Mouse (Mus musculus) embryonic stem cell, embryonic (primary cell): ENCODE results near the gene Hsf2bp.

Source experiments
- CTCF ChIA-PET, 4 experiments: fragments of 300-600 bp in 2 of 4; fragments of 350-600 bp in 2 of 4; sonication (Branson Sonifier 250); formaldehyde crosslinking; loops; one replicate each; lab custom pipeline; 2022; ENCODE audit warnings: inconsistent platforms in 2 of 4; lab: Charles Lee
- POLR2A ChIA-PET, 4 experiments: fragments of 300-600 bp in 2 of 4; fragments of 350-600 bp in 2 of 4; sonication (Branson Sonifier 250); formaldehyde crosslinking; loops; one replicate each; lab custom pipeline; 2022; ENCODE audit warnings: antibody characterized with exemption in 4 of 4, inconsistent platforms in 1 of 4; lab: Charles Lee

Gene Hsf2bp

GRCm38 (mm10) chr17:32035609-32036508 is at the start of gene Hsf2bp, which contains the start of gene Rrp1b:
Hsf2bp (minus strand) TSS chr17:32036349.
Rrp1b (plus strand) TSS chr17:32036100.
- ChIA-PET POLR2A (interaction anchor here in 3 of 4 experiments (0.6 to 13.5 kb wide), 34 partner anchors 8 to 615 kb away, joined by 3 to 272 read pairs (median 4); partner anchors contain the start of genes Cbs (in 1 of the 3), Notch3 (in 1 of the 3) and Pknox1 (in 1 of the 3)), CTCF (interaction anchor here in 1 of 4 experiments (0.6 to 1.6 kb wide), 2 partner anchors 762 to 781 kb away, joined by 3 read pairs; no protein-coding TSS in a partner anchor)

GRCm38 (mm10) chr17:32083351-32083750 is 47.2 kb upstream of the Hsf2bp start:
- ChIA-PET POLR2A (no interaction called here), CTCF (no interaction called here)

- ChIA-PET CTCF (interaction anchor here in 3 of 4 experiments (0.6 to 1.6 kb wide), 6 partner anchors 7 to 184 kb away, joined by 3 to 5 read pairs (median 4); no protein-coding TSS in a partner anchor), POLR2A (interaction anchor here in 2 of 4 experiments (0.7 to 1.5 kb wide), 2 partner anchors 12 to 207 kb away, joined by 4 to 5 read pairs; no protein-coding TSS in a partner anchor)
Observed at GRCm38 (mm10) chr17:32075164-32075563, 39.0 kb upstream of the Hsf2bp start.

GRCm38 (mm10) chr17:32074658-32075057 is 38.5 kb upstream of the Hsf2bp start:
- CTCF ChIA-PET = interaction anchor here in 3 of 4 experiments (0.6 to 1.9 kb wide), 9 partner anchors 11 to 397 kb away, joined by 3 to 13 read pairs (median 5); partner anchors contain the start of gene Cryaa (in 1 of the 3)
- POLR2A ChIA-PET = interaction anchor here in 2 of 4 experiments (1.3 to 1.7 kb wide), 3 partner anchors 12 to 17 kb away, joined by 4 to 5 read pairs (median 4); no protein-coding TSS in a partner anchor

- ChIA-PET CTCF (interaction anchor here (0.5 to 1.9 kb wide), 40 partner anchors 9 to 813 kb away, joined by 3 to 13 read pairs (median 4); partner anchors contain the start of gene Cryaa (in 1 of the 4)), POLR2A (interaction anchor here in 3 of 4 experiments (0.6 to 1.7 kb wide), 15 partner anchors 12 to 374 kb away, joined by 3 to 8 read pairs (median 3); no protein-coding TSS in a partner anchor)
Observed at GRCm38 (mm10) chr17:32073359-32073758, 37.2 kb upstream of the Hsf2bp start.

- POLR2A ChIA-PET = interaction anchor here in 2 of 4 experiments (0.6 to 2.4 kb wide), 2 partner anchors 11 to 44 kb away, joined by 3 to 13 read pairs; no protein-coding TSS in a partner anchor
- CTCF ChIA-PET = no interaction called here
Observed at GRCm38 (mm10) chr17:32068810-32069209, 32.7 kb upstream of the Hsf2bp start.

GRCm38 (mm10) chr17:32068381-32068780 is 32.2 kb upstream of the Hsf2bp start:
- POLR2A ChIA-PET = interaction anchor here in 2 of 4 experiments (0.6 to 2.8 kb wide), 5 partner anchors 11 to 411 kb away, joined by 3 to 13 read pairs (median 8); partner anchors contain the start of genes Hsf2bp (in 1 of the 2) and Rrp1b (in 1 of the 2)
- CTCF ChIA-PET = interaction anchor here in 1 of 4 experiments (0.8 kb wide), 1 partner anchor 32 kb away, joined by 3 read pairs; no protein-coding TSS in a partner anchor

GRCm38 (mm10) chr17:32067541-32067940 is 31.4 kb upstream of the Hsf2bp start:
- POLR2A ChIA-PET = interaction anchor here in 3 of 4 experiments (0.6 to 2.8 kb wide), 13 partner anchors 9 to 411 kb away, joined by 3 to 13 read pairs (median 4); partner anchors contain the start of genes Brd4 (in 1 of the 3), Hsf2bp (in 1 of the 3) and Rrp1b (in 1 of the 3)
- CTCF ChIA-PET = interaction anchor here in 3 of 4 experiments (0.6 to 1.6 kb wide), 6 partner anchors 8 to 42 kb away, joined by 3 to 5 read pairs (median 3); no protein-coding TSS in a partner anchor

- ChIA-PET POLR2A (interaction anchor here in 2 of 4 experiments (0.6 to 1.8 kb wide), 6 partner anchors 9 to 141 kb away, joined by 3 to 5 read pairs (median 4); no protein-coding TSS in a partner anchor), CTCF (interaction anchor here in 1 of 4 experiments (1.0 kb wide), 1 partner anchor 9 kb away, joined by 3 read pairs; no protein-coding TSS in a partner anchor)
Observed at GRCm38 (mm10) chr17:32064762-32065161, 28.6 kb upstream of the Hsf2bp start.

GRCm38 (mm10) chr17:32063654-32064053 is 27.5 kb upstream of the Hsf2bp start:
- ChIA-PET POLR2A (interaction anchor here in 2 of 4 experiments (0.9 to 18.4 kb wide), 12 partner anchors 8 to 219 kb away, joined by 3 to 272 read pairs (median 4); partner anchors contain the start of genes Hsf2bp (in 1 of the 2) and Rrp1b (in 1 of the 2)), CTCF (interaction anchor here in 3 of 4 experiments (0.6 to 1.4 kb wide), 4 partner anchors 8 to 132 kb away, joined by 3 to 5 read pairs (median 4); no protein-coding TSS in a partner anchor)

- ChIA-PET POLR2A (interaction anchor here in 2 of 4 experiments (0.6 to 18.4 kb wide), 20 partner anchors 9 to 408 kb away, joined by 3 to 272 read pairs (median 4); partner anchors contain the start of genes Hsf2bp (in 2 of the 2), Rrp1b (in 2 of the 2) and Brd4 (in 1 of the 2)), CTCF (interaction anchor here in 2 of 4 experiments (0.8 to 1.9 kb wide), 13 partner anchors 9 to 148 kb away, joined by 3 to 10 read pairs (median 5); no protein-coding TSS in a partner anchor)
Observed at GRCm38 (mm10) chr17:32061219-32061618, 25.1 kb upstream of the Hsf2bp start.

GRCm38 (mm10) chr17:32059084-32059483 is 22.9 kb upstream of the Hsf2bp start:
- POLR2A ChIA-PET = interaction anchor here in 3 of 4 experiments (0.6 to 18.4 kb wide), 11 partner anchors 10 to 1865 kb away, joined by 3 to 272 read pairs (median 7); partner anchors contain the start of genes Hsf2bp (in 2 of the 3) and Rrp1b (in 2 of the 3)
- CTCF ChIA-PET = interaction anchor here in 1 of 4 experiments (0.7 kb wide), 1 partner anchor 14 kb away, joined by 3 read pairs; no protein-coding TSS in a partner anchor

- POLR2A ChIA-PET = interaction anchor here in 3 of 4 experiments (0.5 to 18.4 kb wide), 23 partner anchors 8 to 534 kb away, joined by 3 to 272 read pairs (median 5); partner anchors contain the start of genes Hsf2bp (in 2 of the 3) and Rrp1b (in 2 of the 3)
- CTCF ChIA-PET = interaction anchor here (0.7 to 1.8 kb wide), 7 partner anchors 9 to 30 kb away, joined by 3 to 5 read pairs (median 3); no protein-coding TSS in a partner anchor
Observed at GRCm38 (mm10) chr17:32057843-32058242, 21.7 kb upstream of the Hsf2bp start.

GRCm38 (mm10) chr17:32053677-32054076 is 17.5 kb upstream of the Hsf2bp start:
- ChIA-PET CTCF (no interaction called here), POLR2A (interaction anchor here in 1 of 4 experiments (0.5 to 18.4 kb wide), 2 partner anchors 15 to 20 kb away, joined by 3 to 272 read pairs; partner anchors contain the start of genes Hsf2bp and Rrp1b)

GRCm38 (mm10) chr17:32052237-32053080 is 16.3 kb upstream of the Hsf2bp start:
- CTCF ChIA-PET = interaction anchor here in 2 of 4 experiments (0.6 to 0.9 kb wide), 3 partner anchors 8 to 153 kb away, joined by 3 to 4 read pairs (median 3); no protein-coding TSS in a partner anchor
- POLR2A ChIA-PET = interaction anchor here in 2 of 4 experiments (0.7 to 18.4 kb wide), 7 partner anchors 9 to 21 kb away, joined by 3 to 272 read pairs (median 3); partner anchors contain the start of genes Hsf2bp (in 2 of the 2) and Rrp1b (in 2 of the 2)
